Mouse (Mus musculus) cerebellum, postnatal 36 days (tissue): ENCODE data around the gene Sorbs1.

Source experiments
- DNase-seq, 2 experiments: peaks; one replicate each; pipeline ENCODE4 v3.0.0; 2021 to 2022; ENCODE audit warnings: mixed read lengths in 2 of 2

Gene Sorbs1

GRCm38 (mm10) chr19:40369852-40370811 lies 143.4 kb downstream of the Sorbs1 start:
- no peak for DNase-seq

GRCm38 (mm10) chr19:40368517-40368916 lies 145.1 kb downstream of the Sorbs1 start:
- DNase-seq = no peak

GRCm38 (mm10) chr19:40366163-40366941 lies 147.2 kb downstream of the Sorbs1 start:
- peak; percentile 66 to 74 for DNase-seq

- DNase-seq = no peak
Measured at GRCm38 (mm10) chr19:40365137-40365536, 148.4 kb downstream of the Sorbs1 start.

- no peak for DNase-seq
Measured at GRCm38 (mm10) chr19:40363447-40363846, 150.1 kb downstream of the Sorbs1 start.

- DNase-seq = peak; percentile 32 to 52
Measured at GRCm38 (mm10) chr19:40362203-40362865, 151.2 kb downstream of the Sorbs1 start.

- no peak for DNase-seq
Measured at GRCm38 (mm10) chr19:40359712-40360394, 153.7 kb downstream of the Sorbs1 start.

- no peak for DNase-seq
Measured at GRCm38 (mm10) chr19:40356536-40357522, 156.8 kb downstream of the Sorbs1 start.

GRCm38 (mm10) chr19:40355075-40355474 lies 158.5 kb downstream of the Sorbs1 start:
- no peak for DNase-seq

GRCm38 (mm10) chr19:40352006-40352405 lies 161.6 kb downstream of the Sorbs1 start:
- peak; percentile 76 to 80 for DNase-seq

GRCm38 (mm10) chr19:40350835-40351234 lies 162.7 kb downstream of the Sorbs1 start:
- DNase-seq = no peak

- no peak for DNase-seq
Measured at GRCm38 (mm10) chr19:40349713-40350671, 163.6 kb downstream of the Sorbs1 start.

- DNase-seq = no peak
Measured at GRCm38 (mm10) chr19:40349281-40349680, 164.3 kb downstream of the Sorbs1 start.

GRCm38 (mm10) chr19:40348652-40349051 lies 164.9 kb downstream of the Sorbs1 start:
- DNase-seq = no peak

GRCm38 (mm10) chr19:40348175-40348574 lies 165.4 kb downstream of the Sorbs1 start:
- peak; percentile 87 to 90 for DNase-seq

GRCm38 (mm10) chr19:40346908-40347307 lies 166.7 kb downstream of the Sorbs1 start:
- no peak for DNase-seq

GRCm38 (mm10) chr19:40346232-40346844 lies 167.2 kb downstream of the Sorbs1 start:
- DNase-seq = no peak

- DNase-seq = peak; percentile 65
Measured at GRCm38 (mm10) chr19:40345684-40346083, 167.9 kb downstream of the Sorbs1 start.

- DNase-seq = peak; percentile 86 to 88
Measured at GRCm38 (mm10) chr19:40343018-40343417, 170.6 kb downstream of the Sorbs1 start.
